Mouse (Mus musculus) lung, embryonic 16.5 days (tissue): ENCODE measurements around the gene Lce1m. TPM values are rescaled to one million over a fixed set of nuclear protein-coding genes. Genes with fewer than 3 reads are reported as not detected.
"Not testable (repeated sequence)": the region's sequence is repeated elsewhere in the genome, so short reads cannot be mapped to it uniquely, and the experiment has no call there.

Source experiments
- ATAC-seq: fragments of 200-750 bp; cut with Nextera tagmentation; 2 replicates; pipeline ENCODE4 v1.8.0; 2017; ENCODE audit warnings: low read depth, mild to moderate bottlenecking, moderate library complexity
- H3K27ac ChIP-seq: fragments of 300-500 bp; sonication (generic); 2 replicates; pipeline ENCODE4 v1.5.1; 2014; ENCODE audit warnings: mild to moderate bottlenecking, control low read depth, low read length
- H3K27me3 ChIP-seq: fragments of 300-500 bp; sonication (generic); 2 replicates; pipeline ENCODE4 v1.6.1; 2014; ENCODE audit warnings: low read depth, low read length, mixed read lengths; ENCODE audit not compliant: control insufficient read depth, insufficient read depth
- H3K36me3 ChIP-seq: fragments of 300-500 bp; sonication (generic); 2 replicates; pipeline ENCODE4 v1.6.1; 2014; ENCODE audit warnings: low read length; ENCODE audit not compliant: control insufficient read depth, insufficient read depth
- H3K4me1 ChIP-seq: fragments of 300-500 bp; sonication (generic); replicated peaks from 2 replicates; pipeline ENCODE4 v1.6.1; 2014; ENCODE audit warnings: low read length, mixed read lengths; ENCODE audit not compliant: control insufficient read depth, insufficient read depth
- H3K4me2 ChIP-seq: fragments of 300-500 bp; sonication (generic); 2 replicates; pipeline ENCODE4 v1.6.1; 2014; ENCODE audit warnings: low read depth, low read length, control low read depth
- H3K4me3 ChIP-seq: fragments of 300-500 bp; sonication (generic); 2 replicates; pipeline ENCODE4 v1.5.1; 2014; ENCODE audit warnings: mild to moderate bottlenecking, low read length, control low read depth
- H3K9ac ChIP-seq: fragments of 300-500 bp; sonication (generic); 2 replicates; pipeline ENCODE4 v1.6.1; 2014; ENCODE audit warnings: low read length, control low read depth
- H3K9me3 ChIP-seq: fragments of 300-500 bp; sonication (generic); 2 replicates; pipeline ENCODE4 v1.6.1; 2016; ENCODE audit warnings: low read length; ENCODE audit not compliant: control insufficient read depth
- WGBS: fragments of 180-500 bp; shearing (Covaris S2); extraction: QIAGEN DNeasy Blood & Tissue Kit; methylation state at CpG from one replicate; pipeline ENCODE4 v1.1.7; 2014; 5-methylcytosine and 5-hydroxymethylcytosine counted together
- polyA plus RNA-seq: library from polyadenylated mRNA; unstranded; fragments of >200 nt; fragmentation: Nextera tagmentation; extraction: Ambion mirVana; gene quantifications from 2 replicates; pipeline ENCODE4 v1.2.1, GENCODE M21; 2015

Gene Lce1m
- 0.58 TPM in 1 of 2 replicates, not detected in the other for polyA plus RNA-seq

- Histone ChIP-seq H3K4me3 (no peak within 1 kb of the TSS), H3K4me1 (no peaks in the 10 kb centered on the region), H3K9me3 (no peaks in the 10 kb centered on the region), H3K9ac (no peak within 1 kb of the TSS), H3K36me3 (no peaks in the 10 kb centered on the region), H3K27ac (no peak within 1 kb of the TSS), H3K4me2 (no peak within 1 kb of the TSS), H3K27me3 (no peaks in the 10 kb centered on the region)
- no peak for ATAC-seq
- WGBS: 67% methylated on average over 2 of the region's 2 CpGs
Observed at GRCm38 (mm10) chr3:93018960-93019359, at the start of gene Lce1m. Lce1m (minus strand) TSS chr3:93019060.

GRCm38 (mm10) chr3:93068523-93068922 is 49.7 kb upstream of the Lce1m start, which contains the start of gene Gm4858:
Gm4858 (plus strand) TSS chr3:93068823.
- H3K4me1 ChIP-seq: not testable (repeated sequence)

DNA sequence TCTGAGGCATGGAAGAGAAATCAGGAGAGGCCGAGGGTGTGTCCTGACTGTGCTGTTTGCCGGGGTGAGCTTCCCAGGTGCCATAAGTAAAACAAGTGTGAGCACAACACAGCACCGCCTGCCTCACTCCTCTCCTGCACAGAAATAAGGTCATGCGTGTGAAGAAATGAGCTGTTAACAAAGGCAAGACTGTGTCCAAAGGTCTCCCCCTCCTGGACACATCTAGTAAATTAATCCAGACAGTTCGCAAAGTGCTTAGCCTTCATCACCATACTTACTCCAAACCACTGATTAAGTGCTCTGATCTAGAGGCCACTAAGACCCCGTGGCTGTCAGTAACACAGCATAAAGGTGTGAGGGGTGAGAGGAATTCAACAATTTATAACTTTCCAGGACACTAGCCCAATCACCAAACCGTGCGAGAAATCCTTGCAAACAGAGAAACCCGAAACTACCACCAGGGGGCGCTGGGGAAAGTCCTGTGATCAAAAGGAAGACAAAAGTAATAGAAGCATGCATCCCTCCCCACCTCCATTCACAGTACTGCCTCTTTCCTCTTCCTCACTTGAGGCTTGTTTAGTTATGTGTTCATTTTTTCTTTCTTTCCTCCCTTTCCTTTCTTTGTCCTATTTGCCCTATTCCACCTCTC is 34.1 kb upstream of the Lce1m start:
- no peaks in the 10 kb centered on the region for H3K4me1 ChIP-seq
- no peak overlapping the region for H3K4me2 ChIP-seq
- WGBS: 54% methylated on average over 10 of the region's 10 CpGs
- no peaks in the 10 kb centered on the region for H3K9me3 ChIP-seq
- H3K4me3 ChIP-seq: no peak overlapping the region
- H3K36me3 ChIP-seq: no peaks in the 10 kb centered on the region
- no peak for ATAC-seq
- no peak overlapping the region for H3K27ac ChIP-seq
- H3K27me3 ChIP-seq: no peaks in the 10 kb centered on the region
- H3K9ac ChIP-seq: no peak overlapping the region

More at GRCm38 (mm10) chr3:93068523-93068922, 49.7 kb upstream of the Lce1m start, which contains the start of gene Gm4858:
- not testable (repeated sequence) for H3K9ac ChIP-seq, H3K27ac ChIP-seq, H3K4me2 ChIP-seq, H3K36me3 ChIP-seq, ATAC-seq, H3K4me3 ChIP-seq, H3K27me3 ChIP-seq, H3K9me3 ChIP-seq

DNA sequence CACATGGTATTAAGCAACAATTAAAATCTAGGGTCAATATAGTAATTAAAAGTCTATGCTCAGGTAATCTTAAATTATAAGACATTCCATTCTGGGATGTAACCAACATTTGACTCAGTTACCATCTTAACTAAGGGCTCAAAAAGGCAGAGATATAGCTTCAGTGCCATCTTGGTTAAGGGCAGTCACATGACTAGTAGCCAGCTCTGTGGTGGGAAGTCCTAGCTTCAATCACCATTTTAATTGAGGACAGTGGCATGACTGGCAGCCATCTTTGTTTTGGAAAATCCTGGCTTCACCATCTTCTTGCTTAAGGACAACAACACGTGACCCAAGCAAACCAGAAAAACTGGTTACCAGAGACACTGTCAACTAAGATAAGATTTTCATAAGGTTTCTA is 31.3 kb upstream of the Lce1m start:
- 67% methylated on average over 1 of the region's 1 CpGs for WGBS
- no peaks in the 10 kb centered on the region for H3K27me3 ChIP-seq
- H3K27ac ChIP-seq: no peak overlapping the region
- no peak overlapping the region for H3K4me2 ChIP-seq
- no peak for ATAC-seq
- no peaks in the 10 kb centered on the region for H3K4me1 ChIP-seq
- H3K4me3 ChIP-seq: no peak overlapping the region
- H3K36me3 ChIP-seq: no peaks in the 10 kb centered on the region
- H3K9ac ChIP-seq: no peak overlapping the region
- no peaks in the 10 kb centered on the region for H3K9me3 ChIP-seq

DNA sequence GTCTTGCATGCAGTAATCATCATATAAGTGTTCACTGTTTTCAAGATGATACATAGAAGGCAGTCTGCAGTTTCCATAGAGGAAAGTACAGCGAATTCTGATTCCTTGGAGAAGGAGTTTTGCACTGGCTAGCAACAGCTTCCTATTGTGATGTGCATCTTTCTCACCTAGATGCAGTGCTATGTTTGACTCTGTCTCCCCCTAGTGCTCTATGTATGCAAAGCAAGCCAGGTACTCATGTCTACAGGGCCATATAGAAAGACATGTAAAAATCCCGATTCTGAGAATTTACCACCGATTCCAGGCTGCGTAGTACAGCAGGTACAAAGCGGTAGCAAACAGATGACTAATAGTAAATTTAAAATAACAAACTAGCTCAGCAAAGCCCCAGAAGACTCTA is 12.6 kb upstream of the Lce1m start:
- Histone ChIP-seq H3K4me3 (no peak overlapping the region), H3K9me3 (no peaks in the 10 kb centered on the region), H3K36me3 (no peaks in the 10 kb centered on the region), H3K4me1 (no peaks in the 10 kb centered on the region), H3K4me2 (no peak overlapping the region), H3K27ac (no peak overlapping the region), H3K27me3 (no peaks in the 10 kb centered on the region), H3K9ac (no peak overlapping the region)
- peak; percentile 67 for ATAC-seq
- 42% methylated on average over 5 of the region's 5 CpGs for WGBS

- no peaks in the 10 kb centered on the region for H3K27me3 ChIP-seq
- no peak for ATAC-seq
- 54% methylated on average over 2 of the region's 2 CpGs for WGBS
Observed at GRCm38 (mm10) chr3:93025486-93025885, 6.6 kb upstream of the Lce1m start.

DNA sequence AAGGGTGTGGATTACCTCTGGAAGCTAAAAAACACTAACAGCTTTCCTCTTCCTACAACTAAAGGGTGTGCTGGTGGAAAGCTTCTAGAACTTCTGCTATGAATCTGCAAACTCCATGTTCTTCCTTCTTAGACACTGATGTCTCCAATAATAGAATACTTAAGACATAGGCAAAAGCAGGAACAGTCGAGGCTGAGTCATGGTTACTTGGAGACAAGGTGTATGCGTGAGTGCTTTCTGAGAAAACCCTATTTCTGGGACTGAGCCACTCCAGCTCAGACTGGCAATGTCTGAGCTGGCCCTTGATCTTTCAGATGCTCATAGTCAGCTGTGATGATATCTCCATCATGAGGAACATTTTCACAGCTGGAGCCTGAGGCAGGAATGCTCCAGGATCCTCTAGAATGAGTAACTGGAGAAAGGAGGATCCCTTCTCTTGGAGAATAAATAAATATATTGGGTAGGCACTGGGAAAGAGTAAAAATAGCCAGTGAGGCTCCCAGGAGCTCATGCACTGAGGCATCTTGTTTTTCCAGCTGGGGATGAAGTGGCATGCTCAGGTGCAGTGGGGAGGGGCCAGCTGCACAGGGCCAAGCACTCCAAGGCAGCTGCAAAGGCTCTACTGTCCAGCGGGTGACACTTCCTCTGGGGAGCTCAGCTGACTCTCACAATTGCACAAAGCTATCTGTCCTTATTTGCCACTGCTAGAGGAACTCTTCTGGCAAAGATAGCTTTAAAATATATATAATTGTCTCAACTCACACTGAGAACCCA is 4.7 kb upstream of the Lce1m start:
- no peak overlapping the region for H3K4me2 ChIP-seq
- H3K9me3 ChIP-seq: no peaks in the 10 kb centered on the region
- no peak overlapping the region for H3K9ac ChIP-seq
- H3K36me3 ChIP-seq: no peaks in the 10 kb centered on the region
- no peak overlapping the region for H3K27ac ChIP-seq
- no peak overlapping the region for H3K4me3 ChIP-seq
- no peak for ATAC-seq
- no peaks in the 10 kb centered on the region for H3K4me1 ChIP-seq
- WGBS: 56% methylated on average over 3 of the region's 3 CpGs
- no peaks in the 10 kb centered on the region for H3K27me3 ChIP-seq

More at GRCm38 (mm10) chr3:93025486-93025885, 6.6 kb upstream of the Lce1m start:
- H3K4me3 ChIP-seq: no peak overlapping the region
- H3K9me3 ChIP-seq: no peaks in the 10 kb centered on the region
- no peak overlapping the region for H3K4me2 ChIP-seq
- no peaks in the 10 kb centered on the region for H3K36me3 ChIP-seq
- no peaks in the 10 kb centered on the region for H3K4me1 ChIP-seq
- H3K9ac ChIP-seq: no peak overlapping the region
- H3K27ac ChIP-seq: no peak overlapping the region

- Histone ChIP-seq H3K27ac (no peak overlapping the region), H3K36me3 (no peaks in the 10 kb centered on the region), H3K4me3 (no peak overlapping the region), H3K4me1 (no peaks in the 10 kb centered on the region), H3K4me2 (no peak overlapping the region), H3K27me3 (no peaks in the 10 kb centered on the region), H3K9ac (no peak overlapping the region), H3K9me3 (no peaks in the 10 kb centered on the region)
- no peak for ATAC-seq
- 89% methylated on average over 1 of the region's 1 CpGs for WGBS
Observed at GRCm38 (mm10) chr3:93021171-93021570, 2.3 kb upstream of the Lce1m start.

- Histone ChIP-seq H3K9me3 (no peaks in the 10 kb centered on the region), H3K36me3 (no peaks in the 10 kb centered on the region), H3K4me2 (peak within 1 kb of the TSS; percentile 92), H3K27ac (no peak within 1 kb of the TSS), H3K4me3 (peak within 1 kb of the TSS; percentile 57), H3K27me3 (no peaks in the 10 kb centered on the region), H3K4me1 (no peaks in the 10 kb centered on the region), H3K9ac (peak within 1 kb of the TSS; percentile 61)
- 16% methylated on average over 4 of the region's 4 CpGs for WGBS
- ATAC-seq: no peak; the same call in 1 of the 2 replicates
Observed at GRCm38 (mm10) chr3:93015460-93016104, 3.3 kb downstream of the Lce1m start, which contains the start of gene Crct1. Crct1 (minus strand) TSS chr3:93015687.
